Mouse (Mus musculus) cerebellum, adult 9-11 months (tissue): ENCODE measurements at regions not wholly inside any gene's neighbourhood (a gene's known extent, or its start where the extent isn't known, plus 50 kb on each side); places are given as distances from the start of the nearest gene placed in this dataset.

Experiments
- DNase-seq: peaks from one replicate; pipeline ENCODE4 v3.0.0; 2022

DNA sequence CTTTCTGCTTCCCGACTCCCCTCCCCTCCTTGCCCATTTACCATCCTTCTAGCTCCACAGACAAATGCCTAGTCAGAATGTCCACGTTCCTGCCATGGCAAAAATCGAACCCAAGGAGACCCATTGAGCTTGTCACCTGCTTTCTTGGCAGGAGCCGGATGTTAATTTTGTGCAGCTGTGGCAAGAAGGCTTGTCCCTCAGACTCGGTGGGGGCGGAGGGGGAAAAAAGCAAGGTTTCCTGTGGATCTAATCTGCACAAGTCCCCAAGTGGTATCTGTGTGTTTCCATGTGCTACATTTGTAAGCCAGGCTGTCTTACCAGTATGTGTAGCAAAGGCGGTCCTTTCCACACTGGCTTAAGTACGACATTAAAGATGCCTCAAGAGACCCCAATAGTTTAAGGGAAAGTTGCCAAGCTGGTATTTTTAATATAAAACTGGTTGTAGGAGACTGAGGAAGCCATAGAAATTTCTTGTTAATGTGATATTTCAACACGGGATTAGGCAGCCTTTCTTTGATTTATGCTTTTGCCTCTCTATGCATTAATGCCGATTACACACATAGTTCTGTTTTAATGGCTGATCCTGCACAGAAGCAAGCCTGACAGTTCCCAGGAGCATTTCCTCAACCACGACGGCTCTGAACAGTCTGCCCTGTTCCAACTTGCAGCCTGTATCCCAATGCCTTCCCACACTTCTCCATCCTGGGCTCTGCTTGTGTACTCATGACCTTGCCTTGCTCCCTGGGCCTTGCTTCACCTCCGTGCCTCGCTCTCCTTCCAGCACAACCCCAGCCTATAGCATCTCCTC is 138.9 kb upstream of the Plxnc1 start:
- no peak for DNase-seq

DNA sequence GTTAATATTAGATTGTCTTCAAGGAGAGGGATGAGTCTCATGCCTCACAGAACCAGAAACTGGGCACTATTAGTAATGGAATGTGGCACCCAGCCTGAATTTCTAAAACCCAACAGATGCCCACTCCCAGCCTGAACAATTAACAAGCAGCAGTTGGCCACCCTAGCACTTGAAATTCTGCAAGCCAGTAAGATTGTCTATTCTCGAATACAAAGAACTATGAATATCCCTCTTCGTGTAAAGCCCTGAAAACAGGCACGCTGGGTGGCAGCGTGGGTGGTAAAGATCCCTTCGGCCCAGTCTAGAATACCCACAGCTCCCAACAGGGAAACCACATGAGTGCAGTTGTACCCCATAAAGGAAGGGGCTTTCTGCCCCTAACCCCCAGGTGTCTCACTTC is 138.0 kb upstream of the Plxnc1 start:
- no peak for DNase-seq

DNA sequence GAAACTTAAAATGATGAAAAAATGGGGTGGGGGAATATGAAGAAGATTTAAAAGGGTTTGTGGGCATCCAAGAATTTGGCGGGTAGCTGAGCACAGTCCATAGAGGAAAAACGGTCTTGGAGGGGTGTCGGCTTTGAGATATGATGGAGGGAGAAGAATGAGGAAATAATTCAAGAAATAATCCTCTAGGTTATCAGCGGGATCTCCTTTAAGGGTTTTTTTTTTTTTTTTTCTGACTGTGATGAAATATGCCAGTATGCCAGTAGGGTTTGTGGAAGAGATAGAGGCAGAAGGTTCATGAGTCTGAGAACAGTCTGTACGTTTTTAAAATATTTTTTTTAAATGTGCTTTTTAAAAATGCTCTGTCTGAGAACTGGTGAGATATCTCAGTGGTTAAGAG is 135.3 kb upstream of the Plxnc1 start:
- no peak for DNase-seq

DNA sequence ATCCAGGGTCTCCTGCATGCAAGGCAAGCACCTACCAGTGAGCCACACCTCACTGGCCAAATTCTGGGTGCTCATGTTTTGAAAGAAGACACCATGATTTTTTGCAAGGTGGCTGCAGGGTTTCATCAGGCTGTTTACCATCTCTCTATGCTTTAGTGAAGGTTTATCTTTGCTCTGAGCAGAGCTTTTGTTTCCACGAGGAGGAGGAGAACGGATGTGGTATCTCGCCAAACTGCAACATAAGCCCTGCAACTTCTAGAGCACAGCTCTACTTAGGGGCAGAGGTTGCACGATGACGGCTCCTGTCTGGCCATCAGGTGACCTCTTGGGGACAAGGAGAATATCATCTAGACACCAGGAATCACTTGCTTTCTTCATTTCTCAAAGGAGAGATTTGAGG is 131.8 kb upstream of the Plxnc1 start:
- DNase-seq, result no peak

DNA sequence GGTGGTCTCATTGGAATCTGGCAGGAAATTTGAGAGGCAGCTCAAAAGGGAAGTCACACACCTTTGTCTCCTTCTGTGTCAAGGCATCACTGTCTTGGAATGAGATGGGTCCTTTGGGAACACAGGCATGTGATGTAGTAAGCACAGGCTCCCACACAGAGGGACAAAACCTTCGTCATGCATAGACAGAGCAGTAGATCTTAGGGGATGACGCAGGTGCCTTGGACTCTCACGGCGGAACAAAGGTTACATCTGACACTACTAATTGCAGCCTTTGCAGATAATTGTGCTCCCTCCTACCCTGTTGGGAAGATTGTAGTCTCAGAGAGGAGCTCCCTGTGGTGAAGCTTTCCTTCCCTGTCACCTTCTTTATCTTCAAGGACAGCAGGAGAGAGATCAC is 131.3 kb upstream of the Plxnc1 start:
- DNase-seq, result no peak

DNA sequence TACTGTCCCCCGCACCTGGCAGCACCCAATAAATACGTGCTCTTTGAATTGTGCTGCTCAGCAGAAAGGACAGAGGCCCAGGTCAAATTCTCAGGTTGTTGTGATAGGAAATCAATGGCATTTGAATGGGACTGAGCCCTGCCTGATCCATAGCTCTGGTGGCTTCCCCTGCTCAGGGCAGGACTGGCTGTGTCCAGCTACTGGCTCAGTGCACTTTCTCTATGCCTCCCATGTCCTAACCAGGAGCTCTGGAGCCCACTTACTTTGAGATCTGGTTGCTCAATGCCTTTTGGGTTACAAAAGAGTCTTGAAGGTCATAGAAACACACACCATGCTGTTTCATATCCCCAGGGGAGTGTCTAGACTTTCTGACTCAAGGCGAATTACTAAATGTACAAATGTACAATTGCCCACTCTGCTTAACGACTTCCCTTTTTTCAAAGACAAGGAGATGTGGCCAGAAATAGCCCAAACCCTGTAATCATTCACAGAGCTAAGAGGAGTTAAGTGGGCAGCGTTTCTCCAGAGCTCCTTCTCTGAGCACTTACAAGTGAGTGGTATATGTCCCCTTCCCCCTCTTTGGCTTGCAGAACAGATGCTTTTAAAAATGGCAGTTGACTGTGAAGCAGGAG is 130.4 kb upstream of the Plxnc1 start:
- DNase-seq, result no peak

DNA sequence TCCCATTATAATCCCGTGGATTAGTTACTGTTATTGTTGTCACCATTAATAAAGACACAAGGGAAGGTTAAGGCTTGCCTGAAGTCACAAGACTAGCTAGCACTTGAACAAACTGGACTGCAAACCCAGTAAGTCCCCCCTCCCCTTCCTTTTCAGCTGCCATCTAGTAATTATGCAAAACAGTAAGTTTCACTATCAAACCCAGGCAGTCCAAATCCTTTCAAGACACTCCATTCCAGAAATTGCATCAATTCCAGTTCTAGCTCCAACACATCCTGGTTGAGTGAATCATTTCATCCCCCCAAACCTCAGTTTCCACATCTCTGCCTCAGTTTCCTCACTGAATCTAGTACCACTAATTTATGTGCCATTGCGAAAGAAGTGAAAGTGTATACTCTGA is 129.7 kb upstream of the Plxnc1 start:
- no peak for DNase-seq

DNA sequence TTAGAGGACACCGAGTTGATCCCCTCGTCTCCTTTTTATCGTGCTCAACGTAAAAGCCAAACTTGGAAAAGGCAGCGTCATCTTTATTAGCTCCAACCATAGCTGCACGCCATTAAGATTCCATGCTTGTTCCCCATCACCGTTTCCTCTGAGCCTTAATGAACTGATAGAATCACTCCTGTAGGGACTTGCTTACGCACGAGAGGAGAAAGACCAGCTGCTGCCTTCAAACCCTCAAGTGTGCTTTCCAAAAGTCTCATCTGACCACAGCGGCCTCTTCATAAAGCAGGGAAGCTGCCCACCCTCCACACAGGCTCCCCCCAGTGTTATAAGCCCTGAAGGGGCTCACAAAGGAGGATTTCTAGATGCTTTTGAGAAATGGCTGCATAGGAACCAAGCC is 123.3 kb upstream of the Plxnc1 start:
- no peak for DNase-seq

DNA sequence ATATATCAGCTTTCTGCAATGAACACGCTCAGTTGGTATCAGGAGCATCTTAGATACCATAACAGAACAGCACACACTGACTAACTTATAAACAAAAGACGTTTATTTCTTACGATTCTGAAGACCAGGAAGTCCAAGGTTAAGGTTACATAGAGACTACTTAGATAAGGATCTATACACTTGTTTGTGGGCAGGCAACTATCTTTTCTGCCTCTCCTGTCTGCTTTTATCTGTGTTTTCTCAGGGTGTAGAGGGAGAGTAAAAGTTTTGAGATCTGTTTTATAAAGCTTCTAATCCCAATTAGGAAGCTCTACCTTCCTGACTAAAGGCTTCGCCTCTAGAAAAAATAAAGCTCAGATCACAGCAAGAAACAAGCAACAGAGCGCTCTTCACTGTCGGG is 122.1 kb upstream of the Plxnc1 start:
- DNase-seq, result no peak

DNA sequence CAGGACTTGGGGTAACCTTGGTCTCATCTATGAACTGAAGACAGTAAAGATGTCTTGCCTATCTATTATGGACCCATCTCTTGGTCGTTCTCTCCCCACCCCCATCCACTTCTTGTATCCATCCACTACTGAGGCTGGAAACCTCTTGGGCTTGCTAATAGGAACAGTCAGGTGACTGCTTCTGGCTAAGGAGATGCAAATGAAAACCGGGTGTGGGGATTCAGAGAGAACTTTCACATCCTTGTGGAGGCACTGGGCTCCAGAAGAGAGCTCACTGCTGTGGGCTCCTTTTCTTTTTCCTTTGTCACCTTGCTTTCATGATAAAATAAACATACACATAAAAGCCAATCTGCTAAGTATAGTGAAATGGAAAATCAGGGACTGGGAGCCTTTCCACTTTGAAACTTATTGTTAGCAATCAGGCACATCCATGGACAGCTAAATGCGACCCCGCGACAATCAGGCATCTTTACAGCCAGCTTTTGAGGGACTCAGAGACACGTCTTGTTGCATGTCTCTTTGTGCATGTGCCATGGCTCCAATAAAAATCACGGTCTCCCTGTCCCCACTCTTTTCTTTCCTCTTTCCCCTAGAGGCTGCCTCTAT is 115.0 kb upstream of the Plxnc1 start:
- DNase-seq, result no peak

DNA sequence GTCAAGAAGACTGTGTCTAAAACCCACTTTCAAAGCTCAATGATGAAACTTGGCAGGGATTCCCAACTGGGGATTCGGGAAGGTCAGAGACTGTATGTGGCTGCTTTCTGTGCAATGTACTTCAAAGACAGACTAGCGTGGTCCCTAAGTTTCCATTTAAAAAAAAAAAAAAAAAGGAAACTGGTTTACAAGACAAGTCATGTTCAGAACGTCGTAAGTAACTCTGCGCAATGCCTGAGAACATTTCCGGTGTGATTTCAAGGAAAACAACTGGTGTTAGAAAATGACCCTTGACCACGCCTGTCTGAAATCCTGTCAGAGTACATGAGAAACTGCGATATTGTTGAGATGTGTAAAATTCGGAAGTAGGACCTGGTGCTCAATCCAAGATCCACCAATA is 114.4 kb upstream of the Plxnc1 start:
- DNase-seq, result no peak

DNA sequence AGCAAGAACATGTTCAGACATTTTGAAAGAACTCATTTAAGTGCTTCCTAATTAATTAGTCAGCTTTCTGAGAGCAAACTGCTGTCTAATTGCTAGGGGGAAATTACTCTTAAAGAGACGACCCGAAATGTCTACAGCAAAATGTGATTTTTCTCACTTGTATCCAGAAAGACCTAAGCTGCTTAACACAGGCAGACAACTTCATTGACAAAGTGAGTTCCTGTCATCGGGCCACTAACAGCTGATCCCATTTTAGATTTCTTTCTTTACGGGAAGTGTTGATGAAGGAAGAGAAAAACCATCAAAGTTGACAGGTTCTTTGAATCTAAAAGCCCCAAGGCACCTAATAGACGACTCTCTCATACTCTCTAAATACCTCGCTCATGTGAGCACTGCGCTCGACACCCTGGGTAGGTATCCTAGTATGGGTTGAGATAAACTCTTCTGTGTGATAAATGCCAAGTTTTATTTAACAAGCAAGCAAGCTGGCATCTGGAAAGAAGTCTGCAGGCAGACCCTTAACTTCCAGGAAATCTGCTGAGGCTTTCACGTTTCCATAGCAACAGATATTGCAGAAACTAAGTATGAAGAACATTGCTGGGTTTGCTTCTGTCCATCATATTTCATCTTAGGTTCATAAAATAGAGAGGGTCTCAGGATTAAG is 112.5 kb upstream of the Plxnc1 start:
- DNase-seq, result no peak

DNA sequence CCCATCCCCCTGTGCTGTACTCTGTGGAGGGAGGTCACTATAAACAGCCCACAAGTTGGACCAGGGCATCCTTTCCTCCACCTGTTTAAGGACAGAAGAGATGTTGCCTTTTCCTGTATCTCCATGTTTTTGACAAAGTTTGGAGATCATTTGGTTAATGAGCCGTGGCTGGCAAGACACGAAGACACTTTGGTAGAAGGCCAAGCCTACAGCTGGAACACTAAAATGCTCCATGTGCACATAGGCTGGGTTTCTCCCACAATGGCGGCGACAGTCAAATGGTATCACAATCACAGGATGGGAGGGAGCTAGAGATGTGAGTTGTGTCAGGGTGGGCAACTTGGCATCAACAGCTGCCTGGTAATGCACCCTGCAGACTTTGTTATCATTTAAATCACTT is 111.9 kb upstream of the Plxnc1 start:
- no peak for DNase-seq

DNA sequence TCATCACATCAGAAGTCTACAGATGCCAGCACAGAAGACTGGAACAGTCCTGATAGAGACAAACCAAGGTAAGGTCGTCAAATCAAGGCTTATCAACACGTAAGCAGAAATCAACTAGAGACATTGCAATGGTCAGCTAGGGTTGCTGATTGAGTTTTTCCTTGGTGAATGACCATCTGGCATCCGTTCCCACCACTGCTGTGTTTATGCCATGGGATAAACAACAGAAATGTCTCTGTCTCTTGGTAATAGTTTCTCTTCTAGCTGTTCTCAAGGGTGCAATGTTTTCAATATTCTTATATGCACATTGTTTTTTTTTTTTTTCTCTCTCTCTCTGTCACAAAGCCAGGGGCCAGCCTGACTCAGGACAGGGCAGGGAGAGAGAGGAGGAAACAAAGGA is 110.2 kb upstream of the Plxnc1 start:
- DNase-seq, result no peak

DNA sequence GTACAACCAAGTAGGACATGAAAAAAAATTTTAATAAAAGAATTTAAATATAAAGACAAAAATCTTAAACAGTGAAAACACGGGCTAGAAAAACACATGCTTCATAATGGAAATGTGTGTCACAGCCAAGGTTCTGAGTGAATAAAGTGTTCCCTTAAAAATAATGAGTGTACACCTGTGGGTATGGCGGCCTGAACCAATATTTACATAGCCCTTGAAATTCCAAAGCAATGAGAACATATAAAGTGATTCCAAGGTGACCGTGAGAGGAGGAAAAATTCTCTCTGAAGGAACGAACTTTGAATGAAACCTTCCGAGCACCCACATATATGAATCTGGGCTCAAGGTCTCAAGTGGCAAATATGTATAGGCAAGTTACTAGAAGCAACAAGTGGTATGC is 104.2 kb upstream of the Plxnc1 start:
- no peak for DNase-seq

DNA sequence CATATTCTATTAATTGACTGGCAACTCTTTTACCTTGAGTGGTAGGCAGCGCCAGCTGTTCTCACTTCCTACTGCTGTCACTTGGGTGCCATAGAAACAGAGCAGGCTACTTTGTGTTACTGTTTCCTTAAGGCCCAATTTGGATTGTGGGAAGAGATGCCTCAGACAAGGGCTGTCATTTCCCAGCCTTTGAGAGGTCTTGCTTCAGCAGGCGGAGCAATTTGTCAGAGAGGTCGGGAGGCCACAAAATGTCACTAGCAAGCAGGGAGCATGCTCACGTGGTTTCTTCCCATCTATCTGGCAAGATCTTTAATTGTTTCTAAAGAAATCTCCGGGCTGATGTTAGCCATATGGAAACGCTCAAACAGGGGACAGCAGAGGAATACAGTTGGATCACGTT is 99.3 kb upstream of the Plxnc1 start:
- DNase-seq, result no peak

DNA sequence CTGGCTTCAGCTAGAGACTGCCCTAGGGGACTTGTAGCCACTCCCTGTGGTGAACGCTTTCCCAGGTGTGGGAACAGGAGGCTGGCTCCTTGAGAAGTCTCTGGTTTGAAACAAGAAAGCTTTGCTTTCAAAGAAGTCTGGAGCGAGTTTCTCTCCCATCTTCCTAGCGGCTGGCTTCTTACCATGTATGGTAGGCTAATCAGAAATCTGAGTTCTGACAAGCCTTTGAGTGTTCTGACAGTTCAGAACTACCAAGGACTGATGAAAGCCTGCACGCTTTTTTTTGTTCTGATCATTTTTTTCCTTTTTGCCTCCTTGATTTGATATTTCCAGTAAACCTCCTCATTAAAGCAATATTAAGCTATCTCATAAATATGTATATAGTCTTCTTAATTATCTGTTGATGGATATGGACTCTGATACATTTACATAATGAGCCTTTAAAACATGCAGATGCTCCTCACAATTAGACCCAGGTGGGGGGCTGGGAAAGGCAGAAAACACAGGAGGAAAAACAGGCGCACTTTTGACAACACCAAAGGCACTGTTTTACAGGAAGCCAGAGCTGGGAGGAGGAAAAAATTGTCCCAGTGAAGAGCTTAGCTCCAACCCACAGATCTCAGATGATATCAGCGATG is 95.7 kb upstream of the Plxnc1 start:
- DNase-seq, result no peak

DNA sequence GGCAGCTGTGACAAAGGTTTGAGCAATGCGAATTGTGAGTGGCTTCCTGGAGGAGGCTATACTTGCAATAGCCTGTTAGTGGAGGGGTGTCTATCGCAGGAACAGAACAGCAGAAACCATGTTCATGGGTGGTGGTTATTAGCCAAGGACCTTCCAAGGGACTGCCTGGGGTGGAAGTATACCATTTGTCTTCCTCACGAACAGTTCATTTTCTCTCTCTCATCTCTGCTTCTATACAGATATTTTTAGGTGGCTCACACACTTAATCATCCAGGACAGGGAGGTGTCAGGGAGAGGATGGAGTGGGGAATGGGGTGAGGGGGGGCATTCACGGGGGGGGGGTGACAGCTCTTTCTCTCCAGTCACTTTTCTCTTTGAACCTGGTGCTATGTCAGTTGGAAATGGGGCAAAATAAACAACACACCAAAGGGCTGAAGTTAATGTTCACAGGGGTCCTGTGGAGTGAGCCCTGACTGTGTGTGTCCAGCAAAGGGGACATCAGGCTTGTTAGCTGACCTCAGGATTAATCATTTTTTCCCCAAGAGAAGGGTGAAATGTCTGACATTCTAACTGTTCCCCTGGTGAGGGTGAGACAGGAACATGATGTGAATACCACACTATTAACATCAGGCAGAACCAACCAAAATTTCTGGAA is 91.5 kb upstream of the Plxnc1 start:
- no peak for DNase-seq

DNA sequence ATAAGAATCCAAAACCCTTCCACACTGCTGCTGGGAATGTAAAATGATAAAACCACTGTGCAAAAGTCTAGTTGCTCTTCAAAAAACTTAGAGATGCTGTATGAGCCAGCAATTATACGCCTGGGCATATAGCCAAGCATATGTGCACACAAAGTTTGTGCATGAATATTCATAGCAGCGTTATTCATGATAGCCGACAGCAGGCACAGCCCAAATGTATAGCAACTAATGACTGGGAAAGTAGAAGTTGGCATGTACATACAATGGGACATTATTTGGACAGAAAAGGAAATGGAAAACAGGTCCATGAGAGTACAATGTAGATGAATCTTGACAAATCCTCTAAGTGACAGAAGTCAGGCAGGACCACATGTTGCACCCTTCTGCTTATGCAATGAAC is 90.7 kb upstream of the Plxnc1 start:
- no peak for DNase-seq

DNA sequence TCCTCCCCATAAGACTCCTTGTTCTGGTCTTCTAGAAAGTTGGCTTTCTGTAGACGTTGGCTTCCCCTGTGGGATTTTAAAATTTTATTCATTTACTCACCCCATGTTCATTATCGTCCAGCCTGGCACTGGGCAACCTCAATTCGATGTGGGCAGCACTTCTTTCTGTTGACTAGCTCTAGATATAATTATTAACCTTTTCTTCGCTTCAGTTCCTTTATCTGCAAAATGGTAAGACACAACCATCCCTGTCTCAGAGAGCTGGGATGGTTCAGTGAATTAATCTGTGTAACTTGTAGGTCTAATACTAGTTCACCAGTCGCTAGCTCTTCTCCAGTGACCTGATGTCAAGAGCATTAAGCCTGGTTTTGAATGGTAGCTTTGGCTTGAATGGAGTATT is 89.9 kb upstream of the Plxnc1 start:
- DNase-seq, result no peak

DNA sequence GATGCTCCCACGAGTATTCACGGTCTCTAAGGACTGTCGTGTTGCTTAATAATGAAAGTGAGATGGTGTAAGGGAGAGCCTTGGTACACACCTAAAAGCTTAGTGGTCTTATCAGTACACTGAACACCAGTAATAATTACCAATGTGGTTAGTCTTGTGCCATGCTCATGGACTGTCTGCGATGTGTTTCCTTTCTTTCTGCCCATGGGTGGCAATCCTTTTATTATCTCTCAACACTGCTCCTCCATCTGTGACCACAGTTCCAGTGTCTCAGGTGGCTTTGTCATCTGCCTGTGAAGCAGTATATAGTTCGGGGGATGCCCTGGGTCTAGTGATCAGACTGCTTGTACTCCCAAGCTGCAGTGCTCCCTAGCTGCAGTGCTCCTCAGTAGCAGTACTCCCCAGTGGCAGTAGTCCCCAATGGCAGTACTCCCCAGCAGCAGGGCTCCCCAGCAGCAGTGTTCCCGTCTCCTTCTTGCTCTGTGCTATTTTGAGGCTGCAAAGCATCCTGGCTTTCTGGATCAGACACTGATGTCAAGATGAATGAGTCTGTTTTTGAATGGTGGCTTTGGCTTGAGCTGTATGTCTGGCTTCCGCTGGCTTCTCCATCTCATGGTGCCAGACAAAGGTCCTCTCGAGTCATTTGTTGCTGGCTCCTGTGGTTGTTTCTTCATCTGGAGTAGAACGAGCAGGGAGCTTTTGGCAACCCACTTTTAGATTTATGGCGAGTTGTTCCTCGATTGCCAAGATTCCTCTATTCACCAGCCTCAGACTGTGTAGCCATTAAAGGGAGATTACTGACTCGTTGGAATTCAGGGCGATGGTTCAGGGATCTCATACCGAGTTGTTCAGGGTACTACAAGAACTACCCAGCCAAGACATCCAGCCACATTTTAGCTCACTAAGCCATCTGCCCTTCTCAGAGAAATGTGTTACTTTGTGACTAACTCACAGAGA is 88.4 kb upstream of the Plxnc1 start:
- DNase-seq, result no peak

DNA sequence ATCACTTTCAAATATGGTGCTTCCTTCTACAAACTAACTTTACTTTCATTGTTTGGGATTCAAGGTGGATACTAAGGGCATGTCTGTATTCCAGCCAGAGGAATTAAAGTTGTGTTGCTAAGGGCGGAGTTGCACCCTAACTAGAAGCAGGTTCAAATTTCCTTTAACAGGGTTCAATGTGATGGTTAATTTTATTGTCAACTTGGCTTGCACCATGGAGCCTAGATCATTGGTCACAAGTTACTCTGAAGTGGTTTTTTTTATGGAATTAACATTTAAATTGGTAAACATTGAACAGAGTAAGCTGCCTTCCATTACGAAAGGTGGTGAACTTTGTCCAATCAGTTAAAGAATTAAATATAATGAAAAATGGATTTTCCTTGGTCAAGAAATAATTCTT is 86.7 kb upstream of the Plxnc1 start:
- DNase-seq, result no peak
